Mouse (Mus musculus) heart, embryonic 13.5 days (tissue): ENCODE results near the gene Zbtb22. TPM values are rescaled to one million over a fixed set of nuclear protein-coding genes. Genes with fewer than 3 reads are reported as not detected.

Experiments
- ATAC-seq: fragments of 200-750 bp; cut with Nextera tagmentation; 2 replicates; pipeline ENCODE4 v1.8.0; 2017; ENCODE audit warnings: moderate TSS enrichment; ENCODE audit not compliant: insufficient number of reproducible peaks, low FRiP score, low TSS enrichment; ENCODE audit errors: extremely low read depth
- H3K27ac ChIP-seq: fragments of 300-500 bp; sonication (generic); replicated peaks from 2 replicates; pipeline ENCODE4 v1.5.1; 2015; ENCODE audit warnings: moderate library complexity, mild to moderate bottlenecking, inconsistent platforms
- H3K27me3 ChIP-seq: fragments of 300-500 bp; sonication (generic); replicated peaks from 2 replicates; pipeline ENCODE4 v1.6.1; 2015; ENCODE audit warnings: mild to moderate bottlenecking, inconsistent platforms
- H3K36me3 ChIP-seq: fragments of 300-500 bp; sonication (generic); 2 replicates; pipeline ENCODE4 v1.6.1; 2015; ENCODE audit warnings: mild to moderate bottlenecking, inconsistent platforms
- H3K4me1 ChIP-seq: fragments of 300-500 bp; sonication (generic); 2 replicates; pipeline ENCODE4 v1.6.1; 2015; ENCODE audit warnings: inconsistent platforms
- H3K4me2 ChIP-seq: fragments of 300-500 bp; sonication (generic); 2 replicates; pipeline ENCODE4 v1.6.1; 2015; ENCODE audit warnings: inconsistent platforms, mild to moderate bottlenecking, moderate library complexity
- H3K4me3 ChIP-seq: fragments of 300-500 bp; sonication (generic); 2 replicates; pipeline ENCODE4 v1.5.1; 2015; ENCODE audit warnings: moderate library complexity, mild to moderate bottlenecking, inconsistent platforms
- H3K9ac ChIP-seq: fragments of 300-500 bp; sonication (generic); 2 replicates; pipeline ENCODE4 v1.6.1; 2015; ENCODE audit warnings: inconsistent platforms, mild to moderate bottlenecking, moderate library complexity
- H3K9me3 ChIP-seq: fragments of 300-500 bp; sonication (generic); 2 replicates; pipeline ENCODE4 v1.6.1; 2016; ENCODE audit warnings: inconsistent platforms
- WGBS: fragments of 180-500 bp; shearing (Covaris S2); methylation state at CpG from one replicate; pipeline ENCODE4 v1.1.7; 2015; ENCODE audit warnings: mixed read lengths; 5-methylcytosine and 5-hydroxymethylcytosine counted together
- microRNA-seq: library from miRNA; unstranded; fragments of <30 nt; microRNA quantifications from one replicate; pipeline ENCODE4, GENCODE M21; 2016
- polyA plus RNA-seq: library from polyadenylated mRNA; unstranded; fragments of >200 nt; fragmentation: Nextera tagmentation; extraction: Ambion mirVana; gene quantifications from 2 replicates; pipeline ENCODE4 v1.2.1, GENCODE M21; 2015

Zbtb22 gene
- polyA plus RNA-seq, 1 experiment from 2014 or later = 12.8 TPM

GRCm38 (mm10) chr17:33962876-33963275 lies 47.2 kb downstream of the Zbtb22 start:
- H3K36me3 ChIP-seq = peaks cover 85% of the 10 kb centered on the region
- WGBS = 83% methylated on average over 7 of the region's 7 CpGs
- H3K4me3 ChIP-seq = no peak overlapping the region
- H3K4me2 ChIP-seq = no peak overlapping the region
- H3K9ac ChIP-seq = no peak overlapping the region
- H3K9me3 ChIP-seq = no peaks in the 10 kb centered on the region
- no peaks in the 10 kb centered on the region for H3K27me3 ChIP-seq
- H3K27ac ChIP-seq = no peak overlapping the region
- ATAC-seq = no peak
- no peaks in the 10 kb centered on the region for H3K4me1 ChIP-seq

- H3K36me3 ChIP-seq = peaks cover 61% of the 10 kb centered on the region
- H3K4me3 ChIP-seq = no peak overlapping the region
- ATAC-seq = no peak
- no peak overlapping the region for H3K4me2 ChIP-seq
- H3K27ac ChIP-seq = no peak overlapping the region
- no peaks in the 10 kb centered on the region for H3K27me3 ChIP-seq
- no peaks in the 10 kb centered on the region for H3K9me3 ChIP-seq
- H3K4me1 ChIP-seq = no peaks in the 10 kb centered on the region
- 90% methylated on average over 16 of the region's 17 CpGs for WGBS
- no peak overlapping the region for H3K9ac ChIP-seq
Measured at GRCm38 (mm10) chr17:33965082-33965845, 49.6 kb downstream of the Zbtb22 start.

- no peaks in the 10 kb centered on the region for H3K9me3 ChIP-seq
- H3K9ac ChIP-seq = no peak overlapping the region
- H3K27me3 ChIP-seq = peaks cover 3% of the 10 kb centered on the region; the same call in 1 of the 2 replicates
- H3K4me1 ChIP-seq = no peaks in the 10 kb centered on the region
- no peak for ATAC-seq
- WGBS = 84% methylated on average over 16 of the region's 16 CpGs
- peaks cover 54% of the 10 kb centered on the region for H3K36me3 ChIP-seq
- no peak overlapping the region for H3K4me3 ChIP-seq
- no peak overlapping the region for H3K27ac ChIP-seq
- no peak overlapping the region for H3K4me2 ChIP-seq
Measured at GRCm38 (mm10) chr17:33965846-33966550, 50.3 kb downstream of the Zbtb22 start.

- no peaks in the 10 kb centered on the region for H3K4me1 ChIP-seq
- no peak overlapping the region for H3K4me3 ChIP-seq
- ATAC-seq = no peak
- H3K9me3 ChIP-seq = no peaks in the 10 kb centered on the region
- H3K4me2 ChIP-seq = no peak overlapping the region
- H3K9ac ChIP-seq = no peak overlapping the region
- H3K36me3 ChIP-seq = peaks cover 29% of the 10 kb centered on the region
- H3K27ac ChIP-seq = no peak overlapping the region
- 2% methylated on average over 9 of the region's 9 CpGs for WGBS
- H3K27me3 ChIP-seq = peaks cover 4% of the 10 kb centered on the region
Measured at GRCm38 (mm10) chr17:33968489-33968888, 52.8 kb downstream of the Zbtb22 start.

Small RNAs within 50 kb of the gene (microRNA-seq; reads per million reads assigned to microRNA genes)
- gene Gm27740 = not detected

Other genes with a start within 250 kb of the Zbtb22 start
- gene Hnrnpm, start 229.0 kb upstream of the Zbtb22 start, polyA plus RNA-seq = 190 and 194 TPM in 2 replicates
- 77.3 and 83.7 TPM in 2 replicates for gene March2, start 197.2 kb upstream of the Zbtb22 start, polyA plus RNA-seq
- 318 and 325 TPM in 2 replicates for gene Rab11b, start 155.4 kb upstream of the Zbtb22 start, polyA plus RNA-seq
- gene Angptl4, start 134.1 kb upstream of the Zbtb22 start, polyA plus RNA-seq = 17.0 and 17.8 TPM in 2 replicates
- 40.0 and 47.0 TPM in 2 replicates for gene Kank3, start 105.4 kb upstream of the Zbtb22 start, polyA plus RNA-seq
- gene Rps28, start 91.3 kb upstream of the Zbtb22 start, polyA plus RNA-seq = 570 and 648 TPM in 2 replicates
- gene Ndufa7, start 91.3 kb upstream of the Zbtb22 start, polyA plus RNA-seq = 527 and 576 TPM in 2 replicates
- 48.1 and 50.0 TPM in 2 replicates for gene Cd320, start 72.8 kb upstream of the Zbtb22 start, polyA plus RNA-seq
- not detected in 2 replicates for gene Gm7029, start 42.1 kb upstream of the Zbtb22 start, polyA plus RNA-seq
- gene Kifc1, start 25.2 kb upstream of the Zbtb22 start, polyA plus RNA-seq = 5.3 and 5.4 TPM in 2 replicates
- 0.19 TPM in 1 of 2 replicates, not detected in the other for gene Platr17, start 10.8 kb upstream of the Zbtb22 start, polyA plus RNA-seq
- 31.7 and 35.3 TPM in 2 replicates for gene Daxx, start 6.5 kb upstream of the Zbtb22 start, polyA plus RNA-seq
- 34.2 and 36.8 TPM in 2 replicates for gene Tapbp, start within 50 bp of the Zbtb22 start, polyA plus RNA-seq
- gene Rgl2, start 13.6 kb downstream of the Zbtb22 start, polyA plus RNA-seq = 32.6 and 37.6 TPM in 2 replicates
- gene Pfdn6, start 24.4 kb downstream of the Zbtb22 start, polyA plus RNA-seq = 113 and 125 TPM in 2 replicates
- 20.5 and 20.6 TPM in 2 replicates for gene Wdr46, start 24.8 kb downstream of the Zbtb22 start, polyA plus RNA-seq
- gene B3galt4, start 35.6 kb downstream of the Zbtb22 start, polyA plus RNA-seq = 4.5 and 7.0 TPM in 2 replicates
- 36.0 and 39.6 TPM in 2 replicates for gene Vps52, start 39.9 kb downstream of the Zbtb22 start, polyA plus RNA-seq
- 923 and 1,093 TPM in 2 replicates for gene Rps18, start 40.1 kb downstream of the Zbtb22 start, polyA plus RNA-seq
- gene H2-K1, start 84.4 kb downstream of the Zbtb22 start, polyA plus RNA-seq = 23.4 and 32.0 TPM in 2 replicates
- gene Ring1, start 108.8 kb downstream of the Zbtb22 start, polyA plus RNA-seq = 10.4 and 14.9 TPM in 2 replicates
- 37.7 and 45.6 TPM in 2 replicates for gene H2-Ke6, start 112.2 kb downstream of the Zbtb22 start, polyA plus RNA-seq
- 128 and 130 TPM in 2 replicates for gene Slc39a7, start 115.8 kb downstream of the Zbtb22 start, polyA plus RNA-seq
- gene Rxrb, start 115.9 kb downstream of the Zbtb22 start, polyA plus RNA-seq = 28.5 and 32.4 TPM in 2 replicates
- 0.34 and 0.64 TPM in 2 replicates for gene Col11a2, start 123.5 kb downstream of the Zbtb22 start, polyA plus RNA-seq
- 0.23 TPM in 2 replicates for gene H2-Oa, start 176.4 kb downstream of the Zbtb22 start, polyA plus RNA-seq
- gene H2-DMa, start 203.6 kb downstream of the Zbtb22 start, polyA plus RNA-seq = 6.0 TPM in 2 replicates
- 69.0 and 70.0 TPM in 2 replicates for gene Brd2, start 206.7 kb downstream of the Zbtb22 start, polyA plus RNA-seq
- gene H2-DMb2, start 227.4 kb downstream of the Zbtb22 start, polyA plus RNA-seq = 0.15 and 0.20 TPM in 2 replicates
- 0.24 and 0.27 TPM in 2 replicates for gene H2-DMb1, start 237.2 kb downstream of the Zbtb22 start, polyA plus RNA-seq